Mouse (Mus musculus) adrenal gland, postnatal 0 days (tissue): ENCODE measurements around the gene C1qbp. TPM values are rescaled to one million over a fixed set of nuclear protein-coding genes. Genes with fewer than 3 reads are reported as not detected.

ENCODE experiments used
- polyA plus RNA-seq: library from polyadenylated mRNA; unstranded; fragments of >200 nt; fragmentation: Nextera tagmentation; extraction: Ambion mirVana; gene quantifications from 2 replicates; pipeline ENCODE4 v1.2.1, GENCODE M21; 2015

Gene C1qbp
- polyA plus RNA-seq: 140 and 216 TPM in 2 replicates

DNA sequence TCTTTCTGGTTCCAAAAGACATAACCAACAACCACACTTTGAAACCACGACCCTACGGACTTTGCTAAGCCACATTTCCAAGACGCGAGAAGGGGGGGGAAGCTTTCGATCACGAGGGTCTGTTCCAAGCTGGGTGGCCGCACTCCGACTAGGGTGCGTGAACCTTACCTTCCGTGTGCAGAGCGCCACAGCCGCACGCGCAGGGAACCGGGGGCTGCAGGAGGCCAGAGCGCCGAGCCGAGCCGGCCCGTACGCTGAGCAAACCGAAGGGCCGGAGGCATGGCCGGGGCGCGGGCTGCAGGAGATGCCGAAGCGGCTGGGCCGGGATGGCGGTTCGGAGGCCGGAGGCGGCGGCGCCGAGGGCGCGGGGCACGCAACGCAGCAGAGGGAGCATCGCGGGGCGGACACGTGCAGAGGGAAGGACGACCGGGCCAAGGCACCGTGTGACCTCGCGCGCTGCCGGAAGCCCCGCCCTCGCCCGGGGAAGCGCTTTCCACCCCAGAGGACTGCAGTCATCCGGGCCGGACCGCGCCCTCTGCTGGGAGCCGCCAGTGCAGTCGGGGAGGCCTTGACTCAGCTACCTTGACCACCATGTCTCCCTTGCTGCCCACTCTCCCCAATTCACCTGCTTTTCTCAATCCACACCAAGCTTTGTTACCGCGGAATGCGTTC lies at the start of gene C1qbp:
TSS of gene C1qbp (minus strand) at position 470 of the 672 bp plus-strand sequence.

DNA sequence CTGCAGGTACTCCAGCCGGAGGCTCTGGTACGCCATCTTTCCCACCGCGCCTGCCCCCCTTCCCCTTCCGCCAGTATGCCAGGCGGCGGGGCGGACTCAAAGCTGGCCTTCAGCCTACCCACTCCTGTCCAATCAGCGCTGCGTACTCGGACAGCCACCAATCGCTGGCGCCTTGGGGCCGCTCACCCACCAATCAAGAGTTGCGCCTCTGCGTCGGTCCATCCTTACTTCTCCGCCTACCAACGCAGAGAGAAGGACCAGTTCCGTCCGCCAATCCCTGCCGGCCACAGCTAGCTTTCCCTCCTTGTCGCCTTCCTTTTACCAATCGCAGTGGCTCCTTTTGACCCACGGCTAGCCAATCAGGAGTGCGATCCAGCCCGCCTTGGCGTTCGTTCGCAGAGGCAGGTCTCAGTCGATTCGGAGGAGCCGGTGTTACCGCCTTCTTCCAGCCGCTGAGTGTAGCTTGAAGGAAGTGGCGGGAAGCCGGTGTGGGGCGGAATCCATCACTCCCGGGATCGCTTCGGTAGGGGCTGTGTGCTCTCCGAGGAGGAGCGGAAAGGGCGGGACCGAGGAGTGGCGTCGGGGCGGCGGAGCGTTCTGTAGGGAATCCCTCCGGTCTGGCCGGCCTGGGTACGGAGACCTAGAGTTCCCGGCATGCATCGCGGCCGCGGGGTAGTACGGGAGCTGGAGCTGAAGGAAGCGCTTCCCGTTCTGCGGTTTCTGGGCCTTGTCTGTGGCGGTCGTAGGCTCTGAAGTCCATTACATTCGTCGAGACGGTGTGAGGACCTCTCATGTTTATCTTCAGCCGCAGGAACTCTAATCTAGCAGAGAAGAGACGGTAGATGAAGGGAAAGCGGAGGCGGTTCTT lies 36.6 kb upstream of the C1qbp start, which contains the start of the genes Mis12 and Derl2:
TSS of gene Mis12 (plus strand) at position 411 of the 868 bp plus-strand sequence.
TSS of gene Derl2 (minus strand) at position 641 of the 868 bp plus-strand sequence.

DNA sequence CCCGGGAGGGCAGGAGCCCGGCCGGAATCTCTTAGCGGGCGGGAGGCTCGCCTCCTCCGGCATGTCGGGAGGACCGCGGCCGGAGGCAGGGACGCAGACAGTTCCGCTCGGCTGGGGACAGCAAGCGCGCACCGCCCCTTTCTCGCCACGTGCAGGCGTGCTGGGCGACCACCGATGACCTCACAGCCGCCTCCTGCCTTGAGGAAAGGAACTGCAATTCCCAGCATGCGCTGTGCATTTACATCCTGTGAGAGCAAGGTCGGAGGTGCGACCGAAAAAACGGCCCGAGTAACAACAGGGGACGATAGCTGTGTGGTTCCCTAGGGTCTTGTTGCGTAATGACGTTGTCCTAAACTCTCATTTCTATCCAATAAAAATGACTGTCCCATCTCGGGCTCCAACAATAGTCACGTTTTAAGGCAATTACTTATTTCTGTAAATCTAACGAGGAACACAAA lies 21.5 kb upstream of the C1qbp start, which contains the start of gene Dhx33:
TSS of gene Dhx33 (minus strand) at position 122 of the 458 bp plus-strand sequence.

DNA sequence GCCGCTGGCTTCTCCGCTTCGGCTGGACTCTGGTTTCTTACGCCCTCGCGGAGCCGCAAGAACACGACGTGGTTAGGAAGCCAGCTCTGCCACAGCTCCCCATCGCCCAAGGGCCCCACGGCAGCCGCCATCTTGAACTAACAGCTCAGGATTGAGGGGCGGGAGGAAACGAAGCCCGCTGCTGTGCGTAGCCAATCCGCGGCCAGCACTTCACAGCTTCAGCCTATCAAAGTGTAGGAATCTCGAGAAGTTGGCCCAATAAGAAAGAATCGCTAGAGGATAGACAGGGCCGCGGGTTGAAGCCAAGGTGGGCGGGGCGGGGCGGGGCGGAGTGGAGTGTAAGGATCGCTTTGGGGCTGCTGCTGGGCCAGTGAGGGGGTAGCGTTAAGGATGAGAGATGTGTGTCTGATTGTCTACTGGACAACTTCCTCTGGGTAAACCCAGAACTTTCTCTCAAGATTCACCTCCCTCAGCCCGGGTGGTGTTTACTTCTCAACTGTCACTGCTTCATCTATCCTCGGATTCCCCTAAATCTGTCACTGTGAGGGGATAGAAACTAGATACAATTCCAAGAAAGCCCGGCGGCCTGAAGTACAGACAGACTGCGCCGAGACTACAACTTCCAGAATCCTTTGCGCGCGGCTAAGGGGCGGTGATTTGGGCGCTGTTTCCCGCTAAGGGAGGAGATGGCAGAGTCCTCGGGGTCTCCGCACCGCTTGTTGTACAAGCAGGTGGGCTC lies 12.8 kb downstream of the C1qbp start, which contains the start of the genes Nup88 and Rpain:
TSS of gene Nup88 (minus strand) at position 153 of the 739 bp plus-strand sequence.
TSS of gene Rpain (plus strand) at position 393 of the 739 bp plus-strand sequence.

Other genes with a start within 250 kb of the C1qbp start
- 4.8 and 7.6 TPM in 2 replicates for gene Zfp3, start 218.8 kb downstream of the C1qbp start, polyA plus RNA-seq
- 0.41 and 0.43 TPM in 2 replicates for gene Scimp, start 170.4 kb downstream of the C1qbp start, polyA plus RNA-seq
- gene Rabep1, start 138.2 kb downstream of the C1qbp start, polyA plus RNA-seq: 39.8 and 75.7 TPM in 2 replicates
- gene Nup88, start 13.1 kb downstream of the C1qbp start, polyA plus RNA-seq: 58.8 and 75.3 TPM in 2 replicates
- 75.0 and 94.4 TPM in 2 replicates for gene Rpain, start 12.8 kb downstream of the C1qbp start, polyA plus RNA-seq
- 5.4 and 8.7 TPM in 2 replicates for gene Dhx33, start 21.4 kb upstream of the C1qbp start, polyA plus RNA-seq
- gene Mis12, start 36.6 kb upstream of the C1qbp start, polyA plus RNA-seq: 13.4 and 19.6 TPM in 2 replicates
- gene Derl2, start 36.8 kb upstream of the C1qbp start, polyA plus RNA-seq: 89.6 and 99.1 TPM in 2 replicates
- gene 6330403K07Rik, start 50.5 kb upstream of the C1qbp start, polyA plus RNA-seq: 57.9 and 149 TPM in 2 replicates
- gene Nlrp1a, start 161.7 kb upstream of the C1qbp start, polyA plus RNA-seq: 0.04 and 0.05 TPM in 2 replicates
- 0.07 and 0.09 TPM in 2 replicates for gene Nlrp1b, start 247.7 kb upstream of the C1qbp start, polyA plus RNA-seq